Mouse (Mus musculus): ENCODE results near the gene Nek9.

The Nek9 gene

GRCm38 (mm10) chr12:85263190-85263589 lies 76.0 kb downstream of the Nek9 start:
- DNase-seq (ENCODE audit: low spot score in 2 of 2) = no peak

GRCm38 (mm10) chr12:85262489-85262888 lies 76.7 kb downstream of the Nek9 start:
- DNase-seq (ENCODE audit: low spot score in 2 of 2) = no peak

GRCm38 (mm10) chr12:85257008-85257639 lies 82.0 kb downstream of the Nek9 start:
- no peak for DNase-seq (ENCODE audit: low spot score in 2 of 2)

DNA sequence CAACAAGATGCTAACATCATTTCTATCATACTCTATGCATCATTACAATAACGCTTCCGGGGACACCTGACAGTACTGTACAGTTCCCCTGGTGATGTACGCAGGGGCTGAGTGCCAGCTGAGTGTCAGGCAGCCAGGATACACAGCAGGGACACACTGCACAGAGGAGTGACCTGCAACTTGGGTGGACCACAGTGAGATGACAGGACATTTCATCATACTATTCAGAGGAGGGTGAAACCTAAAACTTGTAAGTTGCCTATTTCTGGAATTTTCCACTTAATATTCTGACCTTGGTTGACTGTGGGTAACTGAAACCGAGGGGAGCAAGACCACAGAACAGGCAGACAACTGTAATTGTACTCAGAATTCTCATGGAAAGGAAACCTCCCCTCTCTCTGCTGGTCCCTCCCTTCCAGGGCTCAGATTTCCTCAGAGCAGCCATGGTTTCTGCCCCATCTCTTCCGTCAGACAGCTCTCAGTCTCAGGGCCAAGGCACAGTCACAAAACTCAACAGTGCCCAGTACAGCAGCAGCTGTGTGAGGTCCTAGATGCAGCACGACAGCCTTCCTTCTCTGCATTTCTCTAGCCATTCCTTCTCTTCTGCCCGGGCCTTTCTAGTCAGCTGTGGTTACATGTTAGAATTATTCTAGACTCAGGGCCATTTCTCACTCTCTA lies 82.9 kb downstream of the Nek9 start:
- DNase-seq (ENCODE audit: low spot score in 2 of 2) = no peak

GRCm38 (mm10) chr12:85252083-85252482 lies 87.1 kb downstream of the Nek9 start:
- DNase-seq (ENCODE audit: low spot score in 2 of 2) = no peak
